Mouse (Mus musculus): ENCODE measurements around the gene Cyp2j13. TPM values are rescaled to one million over a fixed set of nuclear protein-coding genes. Genes with fewer than 3 reads are reported as not detected.
"Not testable (repeated sequence)": the region's sequence is repeated elsewhere in the genome, so short reads cannot be mapped to it uniquely, and the experiment has no call there.

Gene Cyp2j13
- total RNA-seq (2021) (not detected), polyA plus RNA-seq (2012; rRNA removed) (not detected in 2 replicates)
- long read RNA-seq = 0 reads

GRCm38 (mm10) chr4:96077261-96078125 lies at the start of gene Cyp2j13:
Gene Cyp2j13 (minus strand): TSS chr4:96077546.
- DNase-seq = peak; percentile 19

- DNase-seq = no peak
These were observed 19.5 kb upstream of the Cyp2j13 start for GRCm38 (mm10) chr4:96096841-96097240.

GRCm38 (mm10) chr4:96091869-96092268 lies 14.5 kb upstream of the Cyp2j13 start:
- no peak for DNase-seq

- not testable (repeated sequence) for DNase-seq
These were observed 12.2 kb upstream of the Cyp2j13 start for GRCm38 (mm10) chr4:96089356-96090048.

GRCm38 (mm10) chr4:96078308-96078707 lies 962 bp upstream of the Cyp2j13 start:
- no peak for DNase-seq

- DNase-seq = no peak
These were observed 15.3 kb downstream of the Cyp2j13 start for GRCm38 (mm10) chr4:96062045-96062444.

- no peak for DNase-seq
These were observed 17.2 kb downstream of the Cyp2j13 start for GRCm38 (mm10) chr4:96060106-96060505.

- no peak for DNase-seq
These were observed 48.9 kb downstream of the Cyp2j13 start for GRCm38 (mm10) chr4:96028412-96028811.

- DNase-seq = peak; percentile 5
These were observed 54.5 kb downstream of the Cyp2j13 start for GRCm38 (mm10) chr4:96022803-96023202.

- no peak for DNase-seq
These were observed 60.5 kb downstream of the Cyp2j13 start for GRCm38 (mm10) chr4:96016875-96017274.

- not testable (repeated sequence) for DNase-seq
These were observed 95.1 kb downstream of the Cyp2j13 start for GRCm38 (mm10) chr4:95982221-95982620.

Other genes with a start within 250 kb of the Cyp2j13 start
- 1 to 10 TPM; 6.2 to 7.0 TPM for gene Hook1, start 110.3 kb downstream of the Cyp2j13 start, total RNA-seq (2021)
- 1.2 and 1.4 TPM in 2 replicates for gene Hook1, start 110.3 kb downstream of the Cyp2j13 start, polyA plus RNA-seq (2012; rRNA removed)
- gene Cyp2j12, start 63.6 kb upstream of the Cyp2j13 start, total RNA-seq (2021) = under 1 TPM; 0.23 to 0.62 TPM
- not detected in 2 replicates for gene Cyp2j12, start 63.6 kb upstream of the Cyp2j13 start, polyA plus RNA-seq (2012; rRNA removed)
- not detected for gene Cyp2j7, start 159.1 kb upstream of the Cyp2j13 start, total RNA-seq (2021)
- not detected in 2 replicates for gene Cyp2j7, start 159.1 kb upstream of the Cyp2j13 start, polyA plus RNA-seq (2012; rRNA removed)

Measured in adrenal gland, adult 2 months (tissue).